Mouse (Mus musculus): ENCODE results near the gene Lgr5. TPM values are rescaled to one million over a fixed set of nuclear protein-coding genes. Genes with fewer than 3 reads are reported as not detected.
A peak's percentile ranks its signal among the peaks of the same experiment; 100 is the strongest.

Gene Lgr5
- polyA plus RNA-seq, 1 experiment from 2014 or later, result 12.2 TPM

DNA sequence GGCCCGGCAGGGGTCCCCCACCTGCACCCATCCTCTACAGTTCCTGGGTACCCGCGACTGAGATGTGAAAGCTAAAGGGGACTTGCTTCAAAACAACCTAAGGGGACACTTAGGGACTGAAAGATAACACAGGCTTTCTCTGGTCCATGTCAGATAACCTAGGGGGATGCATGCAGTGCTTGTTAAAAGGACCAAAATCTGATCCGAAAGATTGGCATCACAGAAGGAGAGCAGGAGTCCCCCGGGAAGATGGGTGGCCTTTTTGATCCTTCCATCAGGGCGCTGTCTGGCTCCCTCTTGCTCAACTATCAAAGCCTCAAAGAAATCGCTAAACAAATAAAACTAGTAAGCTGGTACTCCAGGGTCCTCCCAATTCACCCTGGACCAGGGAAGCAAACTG, 399 bp upstream of the Lgr5 start:
- no peak for ATAC-seq (ENCODE audit: insufficient number of reproducible peaks, low FRiP score, low TSS enrichment, low read depth)
- no peak overlapping the region for H3K27ac ChIP-seq (replicated peaks)
- H3K36me3 ChIP-seq, result no peaks in the 10 kb centered on the region
- peak overlapping the region; percentile 55 for H3K4me3 ChIP-seq (replicated peaks)
- peaks cover 41% of the 10 kb centered on the region for H3K27me3 ChIP-seq
- 2% methylated on average over 7 of the region's 7 CpGs for WGBS
- H3K4me1 ChIP-seq, result peaks cover 32% of the 10 kb centered on the region
- no peaks in the 10 kb centered on the region for H3K9me3 ChIP-seq (replicated peaks)
- H3K4me2 ChIP-seq (replicated peaks), result peak overlapping the region; percentile 95
- H3K9ac ChIP-seq, result peak overlapping the region; percentile 23; the same call in 1 of the 2 replicates

- H3K4me2 ChIP-seq (replicated peaks), result peak overlapping the region; percentile 95
- 0 out of 2 replicates have a peak overlapping the region, but pooled peaks have one; percentile 23 for H3K9ac ChIP-seq
- no peaks in the 10 kb centered on the region for H3K9me3 ChIP-seq (replicated peaks)
- no peaks in the 10 kb centered on the region for H3K36me3 ChIP-seq
- no peak overlapping the region for H3K27ac ChIP-seq (replicated peaks)
- WGBS, result under 1% methylated on average over 41 of the region's 41 CpGs
- peaks cover 41% of the 10 kb centered on the region for H3K27me3 ChIP-seq
- peak overlapping the region; percentile 55 for H3K4me3 ChIP-seq (replicated peaks)
- peaks cover 32% of the 10 kb centered on the region for H3K4me1 ChIP-seq
- ATAC-seq (ENCODE audit: insufficient number of reproducible peaks, low FRiP score, low TSS enrichment, low read depth), result peak; percentile 18
Measured at GRCm38 (mm10) chr10:115586246-115587231, 1.0 kb downstream of the Lgr5 start.

DNA sequence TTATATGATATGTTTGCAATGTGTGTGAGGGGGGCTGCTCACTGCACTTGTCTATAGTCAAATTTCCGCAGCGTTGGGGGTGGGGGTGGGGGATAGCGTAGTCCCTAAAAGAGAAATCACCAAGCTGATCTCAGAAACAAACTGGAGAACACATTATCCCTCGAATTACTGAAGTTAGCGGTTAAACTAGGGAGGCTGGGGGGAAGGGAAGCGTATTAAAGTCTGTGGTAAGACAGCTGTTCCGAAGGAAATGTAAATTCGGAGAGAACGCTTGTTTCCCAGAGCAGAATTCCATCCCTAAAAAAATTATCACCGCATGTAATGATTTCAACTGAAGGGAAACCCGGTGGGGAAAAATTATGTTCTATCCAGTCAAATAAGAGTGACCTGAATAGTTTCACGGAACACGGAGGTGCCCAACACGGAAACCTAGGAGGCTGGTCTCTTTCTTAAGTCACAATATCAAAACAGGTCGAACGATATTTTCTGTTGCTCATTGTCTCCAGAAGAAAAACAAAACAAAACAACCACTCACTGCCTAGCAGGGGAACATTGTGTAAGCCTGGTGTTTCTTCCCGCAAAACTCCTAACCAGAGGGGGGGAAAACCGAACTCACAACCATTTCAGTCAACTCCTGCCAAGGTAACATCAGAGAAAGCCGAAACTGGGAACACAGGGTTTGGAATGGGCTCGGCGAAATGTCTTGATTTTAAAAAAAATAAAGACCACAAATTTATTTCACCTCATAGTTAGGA, 1.9 kb downstream of the Lgr5 start:
- Histone ChIP-seq H3K9me3 (replicated peaks) (no peaks in the 10 kb centered on the region), H3K4me3 (replicated peaks) (peak overlapping the region; percentile 55), H3K27me3 (peaks cover 41% of the 10 kb centered on the region), H3K9ac (no peak overlapping the region), H3K27ac (replicated peaks) (no peak overlapping the region), H3K36me3 (no peaks in the 10 kb centered on the region), H3K4me2 (replicated peaks) (peak overlapping the region; percentile 95), H3K4me1 (peaks cover 32% of the 10 kb centered on the region)
- ATAC-seq (ENCODE audit: insufficient number of reproducible peaks, low FRiP score, low TSS enrichment, low read depth), result no peak
- 1% methylated on average over 21 of the region's 21 CpGs for WGBS

DNA sequence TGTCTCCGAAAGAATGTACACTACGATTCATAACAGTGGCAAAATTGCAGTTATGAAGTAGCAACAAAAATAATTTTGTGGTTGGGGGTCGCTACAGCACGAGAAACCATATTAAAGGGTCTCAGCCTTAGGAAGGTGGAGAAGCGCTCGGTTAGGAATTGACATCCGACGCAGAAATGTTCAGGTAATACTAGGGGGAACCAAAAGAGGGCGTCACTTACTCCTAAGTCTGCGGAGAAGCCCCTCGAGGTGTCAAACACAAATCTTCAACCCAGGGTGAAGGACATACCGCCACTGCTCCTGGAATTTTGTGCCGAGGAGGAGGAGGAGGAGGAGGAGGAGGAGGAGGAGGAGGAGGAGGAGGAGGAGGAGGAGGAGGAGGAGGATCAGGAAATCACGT, 2.9 kb downstream of the Lgr5 start:
- Histone ChIP-seq H3K9me3 (replicated peaks) (no peaks in the 10 kb centered on the region), H3K4me1 (peaks cover 33% of the 10 kb centered on the region), H3K27ac (replicated peaks) (no peak overlapping the region), H3K27me3 (peaks cover 41% of the 10 kb centered on the region), H3K4me2 (replicated peaks) (no peak overlapping the region), H3K36me3 (no peaks in the 10 kb centered on the region), H3K9ac (no peak overlapping the region), H3K4me3 (replicated peaks) (peak overlapping the region; percentile 55)
- 27% methylated on average over 12 of the region's 14 CpGs for WGBS
- no peak for ATAC-seq (ENCODE audit: insufficient number of reproducible peaks, low FRiP score, low TSS enrichment, low read depth)

GRCm38 (mm10) chr10:115583071-115583470, 4.5 kb downstream of the Lgr5 start:
- 83% methylated on average over 3 of the region's 3 CpGs for WGBS
- no peak overlapping the region for H3K4me2 ChIP-seq (replicated peaks)
- no peaks in the 10 kb centered on the region for H3K36me3 ChIP-seq
- H3K9me3 ChIP-seq (replicated peaks), result no peaks in the 10 kb centered on the region
- H3K4me3 ChIP-seq (replicated peaks), result no peak overlapping the region
- peaks cover 34% of the 10 kb centered on the region for H3K4me1 ChIP-seq
- H3K9ac ChIP-seq, result no peak overlapping the region
- no peak for ATAC-seq (ENCODE audit: insufficient number of reproducible peaks, low FRiP score, low TSS enrichment, low read depth)
- H3K27ac ChIP-seq (replicated peaks), result no peak overlapping the region
- peaks cover 34% of the 10 kb centered on the region for H3K27me3 ChIP-seq

- Histone ChIP-seq H3K4me3 (replicated peaks) (no peak overlapping the region), H3K27me3 (peaks cover 23% of the 10 kb centered on the region), H3K4me1 (peaks cover 23% of the 10 kb centered on the region), H3K36me3 (no peaks in the 10 kb centered on the region), H3K27ac (replicated peaks) (no peak overlapping the region), H3K9me3 (replicated peaks) (no peaks in the 10 kb centered on the region), H3K9ac (no peak overlapping the region), H3K4me2 (replicated peaks) (no peak overlapping the region)
- WGBS, result 80% methylated on average over 9 of the region's 9 CpGs
- ATAC-seq (ENCODE audit: insufficient number of reproducible peaks, low FRiP score, low TSS enrichment, low read depth), result no peak
Measured at GRCm38 (mm10) chr10:115581971-115582370, 5.6 kb downstream of the Lgr5 start.

DNA sequence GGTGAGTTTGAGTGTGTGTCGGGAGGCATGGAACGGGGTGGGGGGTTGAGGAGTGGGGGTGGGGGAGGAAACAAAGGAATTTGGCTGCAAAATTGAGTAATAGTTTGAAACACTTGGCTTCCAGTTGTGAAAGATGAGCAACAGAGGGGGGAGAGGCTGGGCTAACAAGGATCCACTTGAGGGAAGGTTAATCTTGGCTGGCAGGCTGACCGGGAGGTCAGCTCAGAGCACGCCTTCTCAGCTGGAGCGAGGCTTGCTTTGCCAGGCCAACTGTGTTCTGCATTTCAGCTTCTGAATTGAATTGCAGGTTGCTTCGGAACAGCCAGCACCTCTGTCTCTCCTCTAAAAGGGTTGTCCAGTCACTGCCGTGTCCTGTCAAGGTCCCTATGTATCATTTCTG, 8.1 kb downstream of the Lgr5 start:
- peaks cover 8% of the 10 kb centered on the region for H3K27me3 ChIP-seq
- no peaks in the 10 kb centered on the region for H3K9me3 ChIP-seq (replicated peaks)
- H3K4me1 ChIP-seq, result 0 out of 2 replicates have a peak, but pooled peaks cover 4% of the 10 kb centered on the region
- H3K4me2 ChIP-seq (replicated peaks), result no peak overlapping the region
- H3K9ac ChIP-seq, result no peak overlapping the region
- 16% methylated on average over 7 of the region's 7 CpGs for WGBS
- no peak for ATAC-seq (ENCODE audit: insufficient number of reproducible peaks, low FRiP score, low TSS enrichment, low read depth)
- no peaks in the 10 kb centered on the region for H3K36me3 ChIP-seq
- no peak overlapping the region for H3K4me3 ChIP-seq (replicated peaks)
- no peak overlapping the region for H3K27ac ChIP-seq (replicated peaks)

GRCm38 (mm10) chr10:115579076-115579475, 8.5 kb downstream of the Lgr5 start:
- Histone ChIP-seq H3K4me1 (0 out of 2 replicates have a peak, but pooled peaks cover 4% of the 10 kb centered on the region), H3K9ac (no peak overlapping the region), H3K27me3 (peaks cover 5% of the 10 kb centered on the region; the same call in 1 of the 2 replicates), H3K27ac (replicated peaks) (no peak overlapping the region), H3K36me3 (no peaks in the 10 kb centered on the region), H3K4me2 (replicated peaks) (no peak overlapping the region), H3K9me3 (replicated peaks) (no peaks in the 10 kb centered on the region), H3K4me3 (replicated peaks) (no peak overlapping the region)
- WGBS, result 56% methylated on average over 7 of the region's 7 CpGs
- no peak for ATAC-seq (ENCODE audit: insufficient number of reproducible peaks, low FRiP score, low TSS enrichment, low read depth)

GRCm38 (mm10) chr10:115571734-115572440, 15.7 kb downstream of the Lgr5 start:
- Histone ChIP-seq H3K36me3 (no peaks in the 10 kb centered on the region), H3K9me3 (replicated peaks) (no peaks in the 10 kb centered on the region), H3K4me2 (replicated peaks) (no peak overlapping the region), H3K27me3 (no peaks in the 10 kb centered on the region), H3K27ac (replicated peaks) (no peak overlapping the region), H3K9ac (no peak overlapping the region), H3K4me3 (replicated peaks) (no peak overlapping the region), H3K4me1 (no peaks in the 10 kb centered on the region)
- no peak for ATAC-seq (ENCODE audit: insufficient number of reproducible peaks, low FRiP score, low TSS enrichment, low read depth)
- WGBS, result 56% methylated on average over 3 of the region's 3 CpGs

DNA sequence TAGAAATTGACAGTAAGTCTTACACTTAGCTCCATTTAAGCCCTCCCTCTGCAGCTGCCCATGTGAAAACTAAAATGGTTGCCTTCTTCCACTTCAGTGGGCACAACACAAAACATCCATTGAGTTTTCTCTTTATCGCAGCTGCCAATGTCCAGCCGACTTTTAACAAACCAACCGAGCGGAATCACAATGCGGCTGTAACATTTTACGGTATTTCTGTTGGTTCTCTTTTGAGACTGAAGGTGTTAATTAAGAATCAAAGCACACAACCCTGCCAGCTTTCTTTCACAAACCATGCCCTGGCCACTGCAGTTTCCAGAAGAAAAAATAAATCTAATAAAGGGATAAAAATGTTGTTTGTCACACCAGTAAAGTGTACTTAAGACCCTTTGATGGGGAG, 16.3 kb downstream of the Lgr5 start:
- no peak overlapping the region for H3K9ac ChIP-seq
- 48% methylated on average over 6 of the region's 6 CpGs for WGBS
- H3K9me3 ChIP-seq (replicated peaks), result no peaks in the 10 kb centered on the region
- no peak overlapping the region for H3K4me2 ChIP-seq (replicated peaks)
- H3K4me3 ChIP-seq (replicated peaks), result no peak overlapping the region
- no peaks in the 10 kb centered on the region for H3K36me3 ChIP-seq
- H3K27me3 ChIP-seq, result no peaks in the 10 kb centered on the region
- no peak for ATAC-seq (ENCODE audit: insufficient number of reproducible peaks, low FRiP score, low TSS enrichment, low read depth)
- no peaks in the 10 kb centered on the region for H3K4me1 ChIP-seq
- H3K27ac ChIP-seq (replicated peaks), result no peak overlapping the region

- no peak for ATAC-seq (ENCODE audit: insufficient number of reproducible peaks, low FRiP score, low TSS enrichment, low read depth)
- WGBS, result 57% methylated on average over 2 of the region's 2 CpGs
- Histone ChIP-seq H3K36me3 (no peaks in the 10 kb centered on the region), H3K4me3 (replicated peaks) (no peak overlapping the region), H3K9me3 (replicated peaks) (no peaks in the 10 kb centered on the region), H3K9ac (no peak overlapping the region), H3K27ac (replicated peaks) (no peak overlapping the region), H3K27me3 (no peaks in the 10 kb centered on the region), H3K4me2 (replicated peaks) (no peak overlapping the region), H3K4me1 (no peaks in the 10 kb centered on the region)
Measured at GRCm38 (mm10) chr10:115570577-115570976, 17.0 kb downstream of the Lgr5 start.
